ENCODE assay signal across 8 mouse cellular contexts in the genomic region with DNA sequence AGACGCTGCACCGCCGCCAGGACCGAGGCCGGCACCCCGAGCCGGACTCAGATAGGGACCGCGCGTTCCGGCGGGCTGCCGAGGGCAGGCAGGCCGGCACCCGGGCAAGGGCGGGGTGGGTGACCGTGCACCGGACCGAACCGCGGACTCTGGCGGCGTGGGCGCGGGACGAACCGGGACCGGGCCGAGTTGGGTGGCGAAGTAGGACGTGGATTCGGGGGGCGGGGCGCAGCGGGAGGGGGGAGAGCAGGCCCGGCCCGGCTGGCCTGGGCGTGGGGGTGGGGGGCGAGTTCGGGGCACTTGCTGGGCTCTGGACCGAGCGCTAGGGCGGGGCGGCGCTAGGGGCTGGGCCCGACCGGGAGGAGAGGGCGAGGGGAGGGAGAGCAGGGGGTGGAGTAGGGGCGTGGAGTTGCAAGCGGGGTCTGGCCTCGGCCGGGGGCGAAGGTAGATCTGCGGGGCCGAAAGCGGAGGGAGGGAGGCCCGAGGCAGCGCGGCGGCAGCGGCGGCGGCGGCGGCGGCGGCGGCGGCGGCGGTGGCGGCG. TPM values are rescaled to one million over a fixed set of nuclear protein-coding genes. Genes with fewer than 3 reads are reported as not detected.
DNase-seq lines count a peak whose midpoint lies in the region; ATAC-seq and TF ChIP-seq lines count a peak whose summit lies in the region.

No protein-coding gene starts in this region.

- TF ChIP-seq CTCF in left cerebral cortex, adult 2 months (IDR thresholded peaks at IDR 0.05), result no peak

- no peaks in the 10 kb centered on the region for H3K9me3 ChIP-seq in liver, embryonic 12.5 days (replicated peaks)
- H3K9me3 ChIP-seq in neural tube, embryonic 12.5 days, result no peaks in the 10 kb centered on the region

- intact Hi-C loops in left cerebral cortex, adult 2 months (cut with DNase I), result loop anchor here (10.0 kb wide), 1 partner anchor 137 kb away; the partner anchor contains the start of gene Zdhhc9

- peaks cover 22% of the 10 kb centered on the region for H3K4me1 ChIP-seq in liver, embryonic 12.5 days
- H3K4me1 ChIP-seq in neural tube, embryonic 12.5 days, result peaks cover 5% of the 10 kb centered on the region; the same call in 1 of the 2 replicates

- H3K36me3 ChIP-seq in liver, embryonic 12.5 days, result no peaks in the 10 kb centered on the region
- no peaks in the 10 kb centered on the region for H3K36me3 ChIP-seq in neural tube, embryonic 12.5 days

- DNase-seq in left cerebral cortex, adult 2 months (ENCODE audit: extremely low spot score in 1 of 2, low spot score in 2 of 2), result peak; percentile 15 to 16
- no peak for DNase-seq in left cerebral cortex, adult 8-10 months (ENCODE audit: low spot score in 2 of 2)
- DNase-seq in cerebellum, adult 9-11 months, result peak; percentile 58
- peak; percentile 75 for DNase-seq in gastrocnemius, postnatal 25 days
- peak; percentile 34 for DNase-seq in induced T-regulatory cell, adult 2 months (ENCODE audit: low read depth)
- peak; percentile 56 for DNase-seq in thymus, postnatal 4 days

- ATAC-seq in liver, embryonic 12.5 days, result peak; percentile 33
- no peak for ATAC-seq in neural tube, embryonic 12.5 days (ENCODE audit: low FRiP score, low read depth)

- H3K27me3 ChIP-seq in liver, embryonic 12.5 days (replicated peaks), result peaks cover 57% of the 10 kb centered on the region
- no peaks in the 10 kb centered on the region for H3K27me3 ChIP-seq in neural tube, embryonic 12.5 days (replicated peaks)

- no peak overlapping the region for H3K27ac ChIP-seq in left cerebral cortex, adult 2 months
- peak overlapping the region; percentile 48 for H3K27ac ChIP-seq in liver, embryonic 12.5 days
- H3K27ac ChIP-seq in neural tube, embryonic 12.5 days, result no peak overlapping the region

- peak overlapping the region; percentile 79 for H3K9ac ChIP-seq in liver, embryonic 12.5 days
- peak overlapping the region; percentile 53 for H3K9ac ChIP-seq in neural tube, embryonic 12.5 days

- 0% methylated on average over 19 of the region's 73 CpGs for WGBS in liver, embryonic 12.5 days (ENCODE audit: insufficient replicate concordance)
- WGBS in neural tube, embryonic 12.5 days, result 11% methylated on average over 36 of the region's 73 CpGs

- H3K4me2 ChIP-seq in liver, embryonic 12.5 days, result peak overlapping the region; percentile 93
- H3K4me2 ChIP-seq in neural tube, embryonic 12.5 days (replicated peaks), result peak overlapping the region; percentile 75

- peak overlapping the region; percentile 53 for H3K4me3 ChIP-seq in left cerebral cortex, adult 2 months
- peak overlapping the region; percentile 69 for H3K4me3 ChIP-seq in liver, embryonic 12.5 days
- H3K4me3 ChIP-seq in neural tube, embryonic 12.5 days, result peak overlapping the region; percentile 48

RNA-seq across cellular contexts. Expression of gene Bcorl1, which starts 0.5 kb away (rescaled TPM):
- 10 to 100 TPM; 20.3 to 20.4 TPM for total RNA-seq in left cerebral cortex, adult 2 months (2021)
- total RNA-seq in left cerebral cortex, adult 8-10 months (2022), result 10 to 100 TPM; 19.9 to 24.8 (median 22.8) TPM
- 1 to 10 TPM; 6.4 to 6.8 TPM for total RNA-seq in gastrocnemius, postnatal 25 days (2021)
- 3.8 and 4.4 TPM in 2 replicates for polyA plus RNA-seq in liver, embryonic 12.5 days (2016; fragmentation: Nextera tagmentation; extraction: Ambion mirVana)
- polyA plus RNA-seq in neural tube, embryonic 12.5 days (2016; fragmentation: Nextera tagmentation; extraction: Ambion mirVana), result 5.4 and 5.9 TPM in 2 replicates

Comparison
In these comparisons a context has a peak if more than half of its experiments do, and no peak if none do; other contexts are left out.
1. DNase-seq: peak in left cerebral cortex, adult 2 months (2 of 2), cerebellum, adult 9-11 months (single experiment), gastrocnemius, postnatal 25 days (single experiment), induced T-regulatory cell, adult 2 months (single experiment) and thymus, postnatal 4 days (single experiment); none in left cerebral cortex, adult 8-10 months (0 of 2).
2. Peak in every context shown above with its lines, with median percentiles within 50 percentile points of each other: H3K4me3 ChIP-seq.